Mouse (Mus musculus) liver, adult 2 months (tissue): ENCODE results near the gene Eno3.

ENCODE experiments used
- CTCF ChIP-seq: fragments of 200-500 bp; IDR thresholded peaks from 2 replicates; pipeline ENCODE4 v1.5.1; 2011; ENCODE audit warnings: low read depth, low read length, control low read depth
- POLR2A ChIP-seq: fragments of 200-500 bp; IDR thresholded peaks from 2 replicates; pipeline ENCODE4 v1.6.1; 2011; ENCODE audit warnings: low read length, control low read depth; ENCODE audit not compliant: insufficient read depth; ENCODE audit errors: extremely low read depth

DNA sequence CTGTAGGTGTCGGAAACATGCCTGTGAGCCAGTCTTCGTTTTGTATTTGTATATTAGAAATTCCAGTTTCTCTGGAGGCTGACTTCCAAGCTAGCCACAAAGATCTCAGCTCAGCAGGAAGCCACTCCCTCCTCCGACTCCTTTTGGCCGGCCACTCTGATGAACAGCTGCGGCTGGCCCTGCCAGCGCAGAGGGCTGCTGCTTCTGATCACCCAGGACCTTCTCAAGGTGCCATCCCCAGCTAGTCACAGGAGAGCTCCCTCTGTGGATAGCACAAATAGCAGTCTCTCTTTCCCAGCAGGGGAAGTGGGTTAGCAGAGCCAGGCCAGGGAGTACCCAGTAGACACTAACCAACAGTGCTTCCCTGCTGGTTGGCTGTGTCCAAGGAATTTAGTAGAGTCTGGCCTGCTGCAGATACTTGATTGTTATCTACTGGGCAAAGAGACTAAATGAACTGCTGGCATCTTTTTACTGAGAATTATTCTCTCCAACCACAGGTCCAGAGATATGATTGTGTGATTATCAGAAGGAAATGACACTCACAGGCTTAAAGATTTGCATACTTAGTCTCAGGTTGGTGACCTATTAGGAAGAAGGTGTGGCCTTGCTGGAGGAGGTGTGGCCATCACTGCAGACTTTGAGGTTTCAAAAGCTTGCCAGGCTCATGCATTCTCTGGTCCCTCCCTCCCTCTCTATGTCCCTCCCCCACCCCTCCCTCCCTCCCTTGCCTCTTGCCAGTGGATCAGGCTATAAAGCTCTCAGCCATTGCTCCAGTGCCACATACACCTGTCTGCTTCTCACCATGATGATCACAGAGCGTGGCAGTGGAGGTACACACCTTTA is 34.8 kb upstream of the Eno3 start:
- no peak for TF ChIP-seq CTCF
- no peak for TF ChIP-seq POLR2A
